Mouse (Mus musculus): ENCODE measurements at regions not wholly inside any gene's neighbourhood (a gene's known extent, or its start where the extent isn't known, plus 50 kb on each side); places are given as distances from the start of the nearest gene placed in this dataset.
A peak's percentile ranks its signal among the peaks of the same experiment; 100 is the strongest.

GRCm38 (mm10) chr12:44145321-44145720 is 64.8 kb downstream of the Dnajb9 start:
- H3K9me3 ChIP-seq (ENCODE audit: control insufficient read depth, low read length) = no peaks in the 10 kb centered on the region
- no peaks in the 10 kb centered on the region for H3K36me3 ChIP-seq (ENCODE audit: control insufficient read depth, insufficient read depth, low read length)
- no peak overlapping the region for H3K9ac ChIP-seq (ENCODE audit: low read length)
- H3K27ac ChIP-seq (replicated peaks) = no peak overlapping the region
- no peak overlapping the region for H3K4me3 ChIP-seq (ENCODE audit: low read depth, low read length)
- no peak for DNase-seq (ENCODE audit: low spot score)
- H3K4me1 ChIP-seq (replicated peaks; ENCODE audit: control insufficient read depth, insufficient read depth) = no peaks in the 10 kb centered on the region
- WGBS = 91% methylated on average over 2 of the region's 2 CpGs
- H3K4me2 ChIP-seq (replicated peaks; ENCODE audit: low read depth) = no peak overlapping the region
- no peaks in the 10 kb centered on the region for H3K27me3 ChIP-seq (ENCODE audit: control insufficient read depth, insufficient read depth, low read length)
- no peak for ATAC-seq (ENCODE audit: low FRiP score, low TSS enrichment)
- TF ChIP-seq CTCF (IDR thresholded peaks at IDR 0.05; ENCODE audit: low read depth) (no peak), EP300 (optimal IDR thresholded peaks at IDR 0.05) (no peak)

DNA sequence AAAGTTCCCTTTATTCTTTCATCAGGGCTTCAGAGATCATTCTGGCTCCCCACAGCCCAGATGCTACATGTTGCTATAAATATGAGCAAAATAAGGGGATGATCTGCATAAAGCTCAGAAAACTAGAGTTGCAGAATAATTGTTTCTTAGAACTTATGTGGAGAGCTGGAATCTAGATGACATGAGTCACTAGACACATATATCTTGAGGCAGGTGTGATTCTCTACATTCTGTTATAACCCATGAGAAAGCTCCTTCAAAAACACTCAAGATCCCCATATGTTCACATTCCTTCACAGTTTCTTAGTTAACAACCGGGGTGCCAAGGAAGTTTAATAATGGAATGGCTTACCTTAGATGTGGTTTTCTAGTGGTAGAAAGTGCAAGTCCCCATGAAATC is 71.1 kb downstream of the Dnajb9 start:
- Histone ChIP-seq H3K27me3 (ENCODE audit: control insufficient read depth, insufficient read depth, low read length) (no peaks in the 10 kb centered on the region), H3K9ac (ENCODE audit: low read length) (no peak overlapping the region), H3K4me1 (replicated peaks; ENCODE audit: control insufficient read depth, insufficient read depth) (no peaks in the 10 kb centered on the region), H3K4me2 (replicated peaks; ENCODE audit: low read depth) (no peak overlapping the region), H3K36me3 (ENCODE audit: control insufficient read depth, insufficient read depth, low read length) (no peaks in the 10 kb centered on the region), H3K4me3 (ENCODE audit: low read depth, low read length) (no peak overlapping the region), H3K9me3 (ENCODE audit: control insufficient read depth, low read length) (no peaks in the 10 kb centered on the region), H3K27ac (replicated peaks) (no peak overlapping the region)
- no peak for TF ChIP-seq CTCF (IDR thresholded peaks at IDR 0.05; ENCODE audit: low read depth)
- TF ChIP-seq EP300 (optimal IDR thresholded peaks at IDR 0.05) = no peak
- DNase-seq (ENCODE audit: low spot score) = no peak
- WGBS = 82% methylated on average over 1 of the region's 1 CpGs
- ATAC-seq (ENCODE audit: low FRiP score, low TSS enrichment) = no peak

- TF ChIP-seq EP300 (optimal IDR thresholded peaks at IDR 0.05) (no peak), CTCF (IDR thresholded peaks at IDR 0.05; ENCODE audit: low read depth) (no peak)
- no peaks in the 10 kb centered on the region for H3K36me3 ChIP-seq (ENCODE audit: control insufficient read depth, insufficient read depth, low read length)
- 91% methylated on average over 8 of the region's 8 CpGs for WGBS
- H3K9me3 ChIP-seq (ENCODE audit: control insufficient read depth, low read length) = no peaks in the 10 kb centered on the region
- no peak overlapping the region for H3K9ac ChIP-seq (ENCODE audit: low read length)
- no peak for ATAC-seq (ENCODE audit: low FRiP score, low TSS enrichment)
- no peak overlapping the region for H3K27ac ChIP-seq (replicated peaks)
- H3K27me3 ChIP-seq (ENCODE audit: control insufficient read depth, insufficient read depth, low read length) = no peaks in the 10 kb centered on the region
- no peak overlapping the region for H3K4me3 ChIP-seq (ENCODE audit: low read depth, low read length)
- no peak for DNase-seq (ENCODE audit: low spot score)
- H3K4me2 ChIP-seq (replicated peaks; ENCODE audit: low read depth) = no peak overlapping the region
- no peaks in the 10 kb centered on the region for H3K4me1 ChIP-seq (replicated peaks; ENCODE audit: control insufficient read depth, insufficient read depth)
Measured at GRCm38 (mm10) chr12:44128874-44129273, 81.3 kb downstream of the Dnajb9 start.

GRCm38 (mm10) chr12:44105085-44105484 is 105.0 kb downstream of the Dnajb9 start:
- no peak for DNase-seq (ENCODE audit: low spot score)
- H3K4me3 ChIP-seq (ENCODE audit: low read depth, low read length) = no peak overlapping the region

GRCm38 (mm10) chr12:44099188-44099587 is 110.9 kb downstream of the Dnajb9 start:
- DNase-seq (ENCODE audit: low spot score) (no peak), ATAC-seq (ENCODE audit: low FRiP score, low TSS enrichment) (no peak)
- no peak overlapping the region for H3K9ac ChIP-seq (ENCODE audit: low read length)
- TF ChIP-seq EP300 (optimal IDR thresholded peaks at IDR 0.05) = no peak
- 94% methylated on average over 1 of the region's 1 CpGs for WGBS
- no peaks in the 10 kb centered on the region for H3K27me3 ChIP-seq (ENCODE audit: control insufficient read depth, insufficient read depth, low read length)
- no peak overlapping the region for H3K27ac ChIP-seq (replicated peaks)
- no peak overlapping the region for H3K4me3 ChIP-seq (ENCODE audit: low read depth, low read length)
- H3K36me3 ChIP-seq (ENCODE audit: control insufficient read depth, insufficient read depth, low read length) = no peaks in the 10 kb centered on the region
- H3K4me1 ChIP-seq (replicated peaks; ENCODE audit: control insufficient read depth, insufficient read depth) = no peaks in the 10 kb centered on the region
- no peaks in the 10 kb centered on the region for H3K9me3 ChIP-seq (ENCODE audit: control insufficient read depth, low read length)
- H3K4me2 ChIP-seq (replicated peaks; ENCODE audit: low read depth) = no peak overlapping the region

More at GRCm38 (mm10) chr12:44105085-44105484, 105.0 kb downstream of the Dnajb9 start:
- H3K4me2 ChIP-seq (replicated peaks; ENCODE audit: low read depth) = no peak overlapping the region
- no peak for ATAC-seq (ENCODE audit: low FRiP score, low TSS enrichment)
- no peaks in the 10 kb centered on the region for H3K4me1 ChIP-seq (replicated peaks; ENCODE audit: control insufficient read depth, insufficient read depth)
- no peaks in the 10 kb centered on the region for H3K9me3 ChIP-seq (ENCODE audit: control insufficient read depth, low read length)
- H3K27ac ChIP-seq (replicated peaks) = no peak overlapping the region
- no peak overlapping the region for H3K9ac ChIP-seq (ENCODE audit: low read length)
- TF ChIP-seq EP300 (optimal IDR thresholded peaks at IDR 0.05) = no peak
- peak; percentile 68 for TF ChIP-seq CTCF (IDR thresholded peaks at IDR 0.05; ENCODE audit: low read depth)
- whole genome bisulfite sequencing = 36% methylated on average over 2 of the region's 2 CpGs
- H3K36me3 ChIP-seq (ENCODE audit: control insufficient read depth, insufficient read depth, low read length) = no peaks in the 10 kb centered on the region
- H3K27me3 ChIP-seq (ENCODE audit: control insufficient read depth, insufficient read depth, low read length) = no peaks in the 10 kb centered on the region

- Histone ChIP-seq H3K9ac (ENCODE audit: low read length) (no peak overlapping the region), H3K36me3 (ENCODE audit: control insufficient read depth, insufficient read depth, low read length) (no peaks in the 10 kb centered on the region), H3K4me1 (replicated peaks; ENCODE audit: control insufficient read depth, insufficient read depth) (no peaks in the 10 kb centered on the region), H3K4me3 (ENCODE audit: low read depth, low read length) (no peak overlapping the region), H3K4me2 (replicated peaks; ENCODE audit: low read depth) (no peak overlapping the region), H3K27me3 (ENCODE audit: control insufficient read depth, insufficient read depth, low read length) (no peaks in the 10 kb centered on the region), H3K9me3 (ENCODE audit: control insufficient read depth, low read length) (no peaks in the 10 kb centered on the region), H3K27ac (replicated peaks) (no peak overlapping the region)
- no peak for TF ChIP-seq CTCF (IDR thresholded peaks at IDR 0.05; ENCODE audit: low read depth)
- TF ChIP-seq EP300 (optimal IDR thresholded peaks at IDR 0.05) = no peak
- WGBS = 87% methylated on average over 5 of the region's 5 CpGs
- ATAC-seq (ENCODE audit: low FRiP score, low TSS enrichment) (no peak), DNase-seq (ENCODE audit: low spot score) (no peak)
Measured at GRCm38 (mm10) chr12:44071766-44072165, 138.4 kb downstream of the Dnajb9 start.
